Mouse (Mus musculus): ENCODE data around the gene Tmem135.

The Tmem135 gene

GRCm38 (mm10) chr7:89404081-89404733 is at the start of gene Tmem135, which contains the start of gene Fzd4:
TSS of gene Tmem135 (minus strand) at chr7:89404222.
TSS of gene Fzd4 (plus strand) at chr7:89404355.
- DNase-seq (ENCODE audit: low read depth, low spot score) = peak; percentile 94

- no peak for DNase-seq (ENCODE audit: low read depth, low spot score)
These were observed 46.3 kb upstream of the Tmem135 start for GRCm38 (mm10) chr7:89450312-89450711.

- DNase-seq (ENCODE audit: low read depth, low spot score) = no peak
These were observed 41.1 kb upstream of the Tmem135 start for GRCm38 (mm10) chr7:89445137-89445536.

GRCm38 (mm10) chr7:89442242-89442641 is 38.2 kb upstream of the Tmem135 start:
- DNase-seq (ENCODE audit: low read depth, low spot score) = no peak

GRCm38 (mm10) chr7:89441291-89441690 is 37.3 kb upstream of the Tmem135 start:
- DNase-seq (ENCODE audit: low read depth, low spot score) = no peak

GRCm38 (mm10) chr7:89437589-89437988 is 33.6 kb upstream of the Tmem135 start:
- DNase-seq (ENCODE audit: low read depth, low spot score) = no peak

- DNase-seq (ENCODE audit: low read depth, low spot score) = no peak
These were observed 32.4 kb upstream of the Tmem135 start for GRCm38 (mm10) chr7:89436404-89436803.

GRCm38 (mm10) chr7:89433893-89434616 is 30.0 kb upstream of the Tmem135 start:
- no peak for DNase-seq (ENCODE audit: low read depth, low spot score)

GRCm38 (mm10) chr7:89433193-89433892 is 29.3 kb upstream of the Tmem135 start:
- DNase-seq (ENCODE audit: low read depth, low spot score) = no peak

GRCm38 (mm10) chr7:89431185-89431584 is 27.2 kb upstream of the Tmem135 start:
- no peak for DNase-seq (ENCODE audit: low read depth, low spot score)

GRCm38 (mm10) chr7:89429326-89429725 is 25.3 kb upstream of the Tmem135 start:
- DNase-seq (ENCODE audit: low read depth, low spot score) = no peak

GRCm38 (mm10) chr7:89428804-89429203 is 24.8 kb upstream of the Tmem135 start:
- no peak for DNase-seq (ENCODE audit: low read depth, low spot score)

GRCm38 (mm10) chr7:89427101-89427500 is 23.1 kb upstream of the Tmem135 start:
- no peak for DNase-seq (ENCODE audit: low read depth, low spot score)

- DNase-seq (ENCODE audit: low read depth, low spot score) = no peak
These were observed 22.0 kb upstream of the Tmem135 start for GRCm38 (mm10) chr7:89425803-89426725.

- DNase-seq (ENCODE audit: low read depth, low spot score) = no peak
These were observed 20.6 kb upstream of the Tmem135 start for GRCm38 (mm10) chr7:89424659-89425058.

- DNase-seq (ENCODE audit: low read depth, low spot score) = no peak
These were observed 19.8 kb upstream of the Tmem135 start for GRCm38 (mm10) chr7:89423688-89424255.

- DNase-seq (ENCODE audit: low read depth, low spot score) = no peak
These were observed 19.2 kb upstream of the Tmem135 start for GRCm38 (mm10) chr7:89423194-89423593.

GRCm38 (mm10) chr7:89422650-89423049 is 18.6 kb upstream of the Tmem135 start:
- DNase-seq (ENCODE audit: low read depth, low spot score) = no peak

GRCm38 (mm10) chr7:89421294-89421693 is 17.3 kb upstream of the Tmem135 start:
- no peak for DNase-seq (ENCODE audit: low read depth, low spot score)

- no peak for DNase-seq (ENCODE audit: low read depth, low spot score)
These were observed 15.1 kb upstream of the Tmem135 start for GRCm38 (mm10) chr7:89418917-89419679.
